Mouse (Mus musculus) G1E (cell line): Measurements from ENCODE around the gene Uncx. TPM values are rescaled to one million over a fixed set of nuclear protein-coding genes. Genes with fewer than 3 reads are reported as not detected.
"Not testable (repeated sequence)": the region's sequence is repeated elsewhere in the genome, so short reads cannot be mapped to it uniquely, and the experiment has no call there.

Source experiments
- ATAC-seq: 2 replicates; pipeline ENCODE4 v1.8.0; 2016; ENCODE audit warnings: mild to moderate bottlenecking; ENCODE audit not compliant: insufficient number of reproducible peaks, poor library complexity, low FRiP score, severe bottlenecking; ENCODE audit errors: extremely low read depth
- DNase-seq: peaks from one replicate; pipeline ENCODE4 v3.0.0; 2012; ENCODE audit warnings: low spot score
- H3K27me3 ChIP-seq: 2 replicates; pipeline ENCODE4 v1.6.1; 2012; ENCODE audit warnings: mild to moderate bottlenecking, low read length, inconsistent platforms; ENCODE audit not compliant: insufficient read depth
- H3K36me3 ChIP-seq: replicated peaks from 2 replicates; pipeline ENCODE3; 2012; ENCODE audit warnings: mild to moderate bottlenecking, inconsistent platforms
- H3K4me1 ChIP-seq: 2 replicates; pipeline ENCODE4 v1.6.1; 2012; ENCODE audit warnings: low read depth, low read length, inconsistent platforms, mixed read lengths; ENCODE audit not compliant: insufficient read depth
- H3K4me3 ChIP-seq: 2 replicates; pipeline ENCODE4 v1.5.1; 2012; ENCODE audit warnings: low read depth, mild to moderate bottlenecking, inconsistent platforms, low read length, moderate library complexity, mixed read lengths
- H3K9me3 ChIP-seq: replicated peaks from 2 replicates; pipeline ENCODE4 v1.6.1; 2012; ENCODE audit warnings: inconsistent platforms
- CTCF ChIP-seq: IDR thresholded peaks from 2 replicates; pipeline ENCODE4 v1.5.1; 2012; ENCODE audit warnings: low read depth, low read length, inconsistent platforms, mixed read lengths
- GATA1 ChIP-seq: IDR thresholded peaks from 2 replicates; pipeline ENCODE4 v1.6.1; 2012; ENCODE audit warnings: borderline replicate concordance, low read length, inconsistent platforms, mixed read lengths
- GATA2 ChIP-seq: IDR thresholded peaks from 2 replicates; pipeline ENCODE4 v1.6.1; 2012; ENCODE audit warnings: low read depth, low read length, inconsistent platforms, borderline replicate concordance
- POLR2AphosphoS5 ChIP-seq: IDR thresholded peaks from 2 replicates; pipeline ENCODE4 v1.6.1; 2012; ENCODE audit warnings: low read depth, low read length, inconsistent platforms; ENCODE audit not compliant: insufficient replicate concordance
- TAL1 ChIP-seq: conservative IDR thresholded peaks from 2 replicates; pipeline ENCODE4 v1.6.1; 2012; ENCODE audit warnings: low read depth, low read length, inconsistent platforms, mixed read lengths
- polyA plus RNA-seq: library from polyadenylated mRNA; stranded (reverse); fragments of >175 nt; gene quantifications from 2 replicates; pipeline ENCODE4 v1.2.3, GENCODE M21; 2012
- total RNA-seq, 2 experiments: library from RNA; stranded (forward) in 1 of 2; stranded (reverse) in 1 of 2; fragments of 200-1000 nt in 1 of 2; fragments of >200 nt in 1 of 2; fragmentation: Nextera tagmentation in 1 of 2; gene quantifications; 2 replicates each; pipeline ENCODE4 v1.2.3; 2014 to 2017

Uncx gene
- total and polyA plus RNA-seq, 3 experiments = not detected

DNA sequence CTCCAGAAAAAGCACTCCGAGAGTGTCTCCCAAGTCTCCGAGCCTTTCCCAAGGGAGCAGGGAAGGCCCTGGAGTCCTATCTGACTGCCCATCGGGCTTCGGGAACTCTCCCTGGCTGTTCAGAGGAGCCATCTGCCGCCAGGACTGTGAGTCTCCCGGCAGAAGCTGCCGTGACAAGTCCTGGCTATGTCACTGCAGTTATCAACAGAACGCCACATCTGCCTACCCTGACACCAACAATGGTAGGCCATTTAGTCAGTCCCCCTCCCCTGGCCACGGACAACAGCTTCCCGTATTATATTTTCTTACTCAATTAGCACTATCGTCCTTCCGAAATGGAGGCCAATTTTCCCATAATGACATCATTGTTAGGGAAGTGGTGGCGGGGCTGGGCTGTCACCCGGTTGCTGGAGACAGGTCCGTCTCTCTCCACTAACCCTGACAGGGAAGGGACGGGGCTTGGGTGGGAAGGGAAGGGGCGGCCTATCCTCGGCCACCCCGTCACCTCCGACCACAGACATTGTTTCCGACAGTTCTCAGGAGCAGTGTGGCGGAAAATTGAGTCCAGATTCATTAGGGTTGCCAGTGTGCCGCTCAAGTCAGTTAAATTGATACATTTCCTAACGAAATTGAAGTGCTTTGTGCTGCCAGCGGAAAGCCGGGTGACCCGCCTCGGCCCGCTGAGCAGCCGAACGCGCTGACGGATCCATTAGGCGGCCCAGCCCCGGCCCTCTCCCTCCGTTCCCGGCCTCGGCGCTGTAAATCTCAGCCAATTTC lies 41.9 kb downstream of the Uncx start:
- ATAC-seq = no peak
- Histone ChIP-seq H3K4me1 (no peaks in the 10 kb centered on the region), H3K4me3 (no peak overlapping the region), H3K36me3 (no peaks in the 10 kb centered on the region), H3K27me3 (peaks cover 14% of the 10 kb centered on the region; the same call in 1 of the 2 replicates), H3K9me3 (0 out of 2 replicates have a peak, but pooled peaks cover 3% of the 10 kb centered on the region)
- no peak for DNase-seq
- TF ChIP-seq POLR2AphosphoS5 (no peak), TAL1 (no peak), GATA2 (no peak), GATA1 (no peak), CTCF (no peak)

- ATAC-seq (no peak), DNase-seq (no peak)
- H3K4me3 ChIP-seq = no peak overlapping the region
- no peaks in the 10 kb centered on the region for H3K36me3 ChIP-seq
- H3K27me3 ChIP-seq = peaks cover 14% of the 10 kb centered on the region; the same call in 1 of the 2 replicates
- 0 out of 2 replicates have a peak, but pooled peaks cover 3% of the 10 kb centered on the region for H3K9me3 ChIP-seq
- TF ChIP-seq CTCF (no peak), POLR2AphosphoS5 (no peak), TAL1 (no peak), GATA1 (no peak), GATA2 (no peak)
- H3K4me1 ChIP-seq = no peaks in the 10 kb centered on the region
These were observed 42.4 kb downstream of the Uncx start for GRCm38 (mm10) chr5:139585748-139586060.

- ATAC-seq, DNase-seq: not testable (repeated sequence)
- peaks cover 16% of the 10 kb centered on the region; the same call in 1 of the 2 replicates for H3K27me3 ChIP-seq
These were observed 44.2 kb downstream of the Uncx start for GRCm38 (mm10) chr5:139587459-139587858.

DNA sequence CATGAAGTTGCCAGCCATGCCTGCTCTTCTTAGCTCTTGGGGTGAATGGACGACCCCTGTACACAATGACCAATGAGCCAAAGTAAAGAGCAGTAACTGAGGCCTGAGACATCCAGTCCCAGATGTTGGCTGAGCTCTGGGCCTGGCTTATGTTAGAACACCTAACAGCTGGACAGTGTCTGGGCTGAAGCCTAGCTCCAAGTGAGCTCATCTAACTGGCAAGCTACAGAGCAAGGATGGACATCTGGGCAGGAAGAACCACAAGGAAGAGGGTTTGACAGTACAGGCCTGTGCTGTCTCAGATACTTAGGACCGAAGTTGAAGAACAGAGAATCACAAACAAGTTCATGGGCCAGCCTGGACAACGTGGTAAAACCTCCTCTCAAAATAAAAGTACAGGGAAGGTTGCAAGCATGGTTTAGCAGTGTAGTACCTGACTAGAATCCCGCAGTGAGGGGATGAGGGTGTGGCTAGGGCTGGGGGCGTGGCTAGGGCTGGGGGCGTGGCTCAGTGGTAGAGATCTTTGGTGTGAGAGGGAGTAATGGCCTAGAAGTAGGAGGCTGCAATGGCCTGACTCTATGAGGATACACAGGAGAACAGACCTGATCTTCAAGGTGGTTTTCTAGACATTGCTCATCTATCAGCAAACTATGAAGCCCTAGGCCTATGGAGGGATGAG lies 47.5 kb downstream of the Uncx start:
- not testable (repeated sequence) for H3K4me1 ChIP-seq, H3K9me3 ChIP-seq, H3K36me3 ChIP-seq, ATAC-seq, DNase-seq, H3K27me3 ChIP-seq, H3K4me3 ChIP-seq

More at GRCm38 (mm10) chr5:139587459-139587858, 44.2 kb downstream of the Uncx start:
- not testable (repeated sequence) for H3K9me3 ChIP-seq, H3K4me3 ChIP-seq, H3K4me1 ChIP-seq, H3K36me3 ChIP-seq

- Histone ChIP-seq H3K4me3 (no peak overlapping the region), H3K36me3 (no peaks in the 10 kb centered on the region), H3K4me1 (no peaks in the 10 kb centered on the region), H3K9me3 (0 out of 2 replicates have a peak, but pooled peaks cover 3% of the 10 kb centered on the region), H3K27me3 (peaks cover 4% of the 10 kb centered on the region; the same call in 1 of the 2 replicates)
- ATAC-seq = no peak
- no peak for TF ChIP-seq GATA1
- TF ChIP-seq POLR2AphosphoS5 = no peak
- no peak for TF ChIP-seq CTCF
- TF ChIP-seq TAL1 = no peak
- no peak for TF ChIP-seq GATA2
- no peak for DNase-seq
These were observed 48.7 kb downstream of the Uncx start for GRCm38 (mm10) chr5:139592011-139592410.

DNA sequence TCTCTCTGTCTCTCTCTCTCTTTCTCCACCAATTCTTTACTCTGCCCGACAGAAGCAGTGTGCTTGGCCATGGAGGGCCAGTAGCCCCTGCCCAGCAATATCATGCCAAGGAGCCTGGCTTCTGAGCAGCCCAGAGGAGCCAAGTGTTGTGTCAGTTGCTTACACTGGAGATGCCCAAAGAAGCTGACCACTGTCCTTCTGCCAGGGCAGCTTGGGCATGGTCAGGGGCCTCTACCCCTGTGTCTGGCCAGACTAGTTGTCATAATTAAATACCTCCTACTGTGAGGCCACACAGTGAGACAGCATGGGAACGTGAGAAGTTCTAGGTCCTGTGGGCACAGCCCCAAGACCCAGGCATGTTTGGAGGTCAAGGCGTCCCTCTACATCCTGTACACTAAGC lies 49.6 kb downstream of the Uncx start:
- Histone ChIP-seq H3K4me1 (no peaks in the 10 kb centered on the region), H3K27me3 (peaks cover 4% of the 10 kb centered on the region; the same call in 1 of the 2 replicates), H3K4me3 (no peak overlapping the region), H3K36me3 (no peaks in the 10 kb centered on the region), H3K9me3 (0 out of 2 replicates have a peak, but pooled peaks cover under 1% of the 10 kb centered on the region)
- no peak for ATAC-seq
- DNase-seq = no peak
- TF ChIP-seq GATA2 (no peak), POLR2AphosphoS5 (no peak), TAL1 (no peak), CTCF (no peak), GATA1 (no peak)
